Mouse (Mus musculus): ENCODE results near the gene Rnf103. TPM values are rescaled to one million over a fixed set of nuclear protein-coding genes. Genes with fewer than 3 reads are reported as not detected.

The Rnf103 gene
- polyA plus RNA-seq, 1 experiment from 2014 or later, result 13.6 TPM

GRCm38 (mm10) chr6:71530176-71530575 is 36.5 kb downstream of the Rnf103 start:
- Histone ChIP-seq H3K9me3 (ENCODE audit: control insufficient read depth, low read length) (no peaks in the 10 kb centered on the region), H3K4me1 (replicated peaks; ENCODE audit: control insufficient read depth, insufficient read depth, low read length) (no peaks in the 10 kb centered on the region), H3K4me3 (ENCODE audit: low read depth, low read length) (no peak overlapping the region), H3K36me3 (ENCODE audit: control insufficient read depth, insufficient read depth, low read length) (no peaks in the 10 kb centered on the region), H3K27ac (ENCODE audit: low read depth, low read length) (no peak overlapping the region), H3K27me3 (replicated peaks; ENCODE audit: control insufficient read depth, insufficient read depth, low read length) (no peaks in the 10 kb centered on the region), H3K4me2 (no peak overlapping the region), H3K9ac (ENCODE audit: low read depth, low read length) (no peak overlapping the region)
- no peak for ATAC-seq (replicated peaks; ENCODE audit: low FRiP score)
- no peak for DNase-seq (ENCODE audit: low spot score)
- 74% methylated on average over 8 of the region's 8 CpGs for WGBS

GRCm38 (mm10) chr6:71537286-71537685 is 43.6 kb downstream of the Rnf103 start:
- Histone ChIP-seq H3K4me3 (ENCODE audit: low read depth, low read length) (no peak overlapping the region), H3K9ac (ENCODE audit: low read depth, low read length) (no peak overlapping the region), H3K36me3 (ENCODE audit: control insufficient read depth, insufficient read depth, low read length) (no peaks in the 10 kb centered on the region), H3K4me2 (no peak overlapping the region), H3K27me3 (replicated peaks; ENCODE audit: control insufficient read depth, insufficient read depth, low read length) (no peaks in the 10 kb centered on the region), H3K4me1 (replicated peaks; ENCODE audit: control insufficient read depth, insufficient read depth, low read length) (no peaks in the 10 kb centered on the region), H3K27ac (ENCODE audit: low read depth, low read length) (no peak overlapping the region), H3K9me3 (ENCODE audit: control insufficient read depth, low read length) (no peaks in the 10 kb centered on the region)
- DNase-seq (ENCODE audit: low spot score), result no peak
- ATAC-seq (replicated peaks; ENCODE audit: low FRiP score), result no peak

DNA sequence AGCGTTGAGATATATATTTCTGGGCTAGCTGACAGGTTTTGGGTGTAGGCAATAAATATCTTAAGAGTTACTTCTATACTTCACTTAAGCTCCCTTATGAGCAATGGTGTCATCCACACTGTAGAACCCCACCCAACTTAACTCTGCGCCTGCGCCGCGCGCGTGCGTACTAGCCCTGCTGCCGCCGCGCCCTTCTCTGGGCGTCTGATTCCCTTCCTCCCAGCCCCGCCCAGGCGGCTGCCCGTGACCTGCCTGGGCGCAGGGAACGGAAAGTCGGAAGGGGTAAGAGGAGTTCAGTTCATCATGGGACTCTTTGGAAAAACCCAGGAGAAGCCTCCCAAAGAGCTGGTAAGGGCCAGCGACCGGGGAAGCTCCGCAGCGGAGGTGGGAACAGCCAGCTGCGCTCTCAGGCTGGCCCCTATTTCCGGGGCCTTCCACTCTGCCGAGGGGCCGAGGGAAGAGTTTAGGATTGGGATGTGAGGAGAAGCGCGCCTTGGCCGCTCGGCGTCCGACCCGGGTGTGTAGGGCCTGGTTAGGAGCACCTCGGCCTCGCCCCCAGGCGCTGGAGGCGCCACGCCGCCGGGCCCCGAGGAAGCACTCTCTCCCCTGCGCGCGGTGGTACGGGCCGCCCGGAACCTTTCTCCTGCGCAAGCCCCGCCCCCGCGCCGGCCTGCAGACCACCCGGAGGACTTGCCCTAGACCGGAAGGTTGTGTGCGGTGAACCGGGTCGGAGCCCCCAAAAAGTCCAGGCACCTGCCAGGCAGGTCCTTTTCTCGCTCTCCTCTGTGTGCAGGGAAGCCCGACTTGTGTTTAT is 50.2 kb downstream of the Rnf103 start, which contains the start of gene Chmp3:
Chmp3 (plus strand) TSS at position 112 of the 814 bp plus-strand sequence.
- H3K9ac ChIP-seq (ENCODE audit: low read depth, low read length), result peak within 1 kb of the TSS; percentile 96
- peak; percentile 96 for DNase-seq (ENCODE audit: low spot score)
- no peaks in the 10 kb centered on the region for H3K27me3 ChIP-seq (replicated peaks; ENCODE audit: control insufficient read depth, insufficient read depth, low read length)
- H3K9me3 ChIP-seq (ENCODE audit: control insufficient read depth, low read length), result no peaks in the 10 kb centered on the region
- under 1% methylated on average over 58 of the region's 59 CpGs for WGBS
- H3K4me2 ChIP-seq, result peak within 1 kb of the TSS; percentile 70
- peaks cover 3% of the 10 kb centered on the region for H3K4me1 ChIP-seq (replicated peaks; ENCODE audit: control insufficient read depth, insufficient read depth, low read length)
- peak; percentile 97 for ATAC-seq (replicated peaks; ENCODE audit: low FRiP score)
- peak within 1 kb of the TSS; percentile 96 for H3K27ac ChIP-seq (ENCODE audit: low read depth, low read length)
- peaks cover 5% of the 10 kb centered on the region; the same call in 1 of the 2 replicates for H3K36me3 ChIP-seq (ENCODE audit: control insufficient read depth, insufficient read depth, low read length)
- H3K4me3 ChIP-seq (ENCODE audit: low read depth, low read length), result peak within 1 kb of the TSS; percentile 82

- Histone ChIP-seq H3K4me1 (replicated peaks; ENCODE audit: control insufficient read depth, insufficient read depth, low read length) (no peaks in the 10 kb centered on the region), H3K27me3 (replicated peaks; ENCODE audit: control insufficient read depth, insufficient read depth, low read length) (no peaks in the 10 kb centered on the region), H3K36me3 (ENCODE audit: control insufficient read depth, insufficient read depth, low read length) (no peaks in the 10 kb centered on the region), H3K4me2 (no peak overlapping the region), H3K4me3 (ENCODE audit: low read depth, low read length) (no peak overlapping the region), H3K9ac (ENCODE audit: low read depth, low read length) (no peak overlapping the region), H3K9me3 (ENCODE audit: control insufficient read depth, low read length) (no peaks in the 10 kb centered on the region), H3K27ac (ENCODE audit: low read depth, low read length) (no peak overlapping the region)
- DNase-seq (ENCODE audit: low spot score), result no peak
- ATAC-seq (replicated peaks; ENCODE audit: low FRiP score), result no peak
- WGBS, result 71% methylated on average over 2 of the region's 2 CpGs
Observed at GRCm38 (mm10) chr6:71555507-71555951, 61.8 kb downstream of the Rnf103 start.

DNA sequence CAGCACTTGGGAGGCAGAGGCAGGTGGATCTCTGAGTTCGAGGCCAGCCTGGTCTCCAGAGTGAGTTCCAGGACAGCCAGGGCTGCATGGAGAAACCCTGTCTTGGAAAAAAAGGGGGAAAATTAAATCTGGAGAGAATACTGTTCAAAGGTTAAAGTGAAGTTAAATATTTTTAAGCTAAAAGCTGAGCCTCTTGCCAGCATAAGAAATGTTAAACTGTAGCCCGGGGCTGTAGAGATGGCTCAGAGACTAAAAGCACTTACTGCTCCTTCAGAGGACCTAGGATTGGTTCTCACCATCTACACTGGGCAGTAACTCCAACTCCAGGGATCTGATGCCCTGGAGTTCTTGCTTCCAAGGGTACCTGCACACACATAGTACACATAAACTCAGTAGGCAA is 63.1 kb downstream of the Rnf103 start:
- H3K27ac ChIP-seq (ENCODE audit: low read depth, low read length), result no peak overlapping the region
- ATAC-seq (replicated peaks; ENCODE audit: low FRiP score) (no peak), DNase-seq (ENCODE audit: low spot score) (no peak)
- H3K4me1 ChIP-seq (replicated peaks; ENCODE audit: control insufficient read depth, insufficient read depth, low read length), result no peaks in the 10 kb centered on the region
- no peaks in the 10 kb centered on the region; the same call in 1 of the 2 replicates for H3K36me3 ChIP-seq (ENCODE audit: control insufficient read depth, insufficient read depth, low read length)
- H3K9ac ChIP-seq (ENCODE audit: low read depth, low read length), result no peak overlapping the region
- H3K9me3 ChIP-seq (ENCODE audit: control insufficient read depth, low read length), result no peaks in the 10 kb centered on the region
- no peak overlapping the region for H3K4me2 ChIP-seq
- no peaks in the 10 kb centered on the region for H3K27me3 ChIP-seq (replicated peaks; ENCODE audit: control insufficient read depth, insufficient read depth, low read length)
- 90% methylated on average over 2 of the region's 2 CpGs for WGBS
- no peak overlapping the region for H3K4me3 ChIP-seq (ENCODE audit: low read depth, low read length)

Other genes with a start within 250 kb of the Rnf103 start
- 35.5 and 40.3 TPM in 2 replicates for gene Krcc1, start 222.2 kb upstream of the Rnf103 start, polyA plus RNA-seq (2014; fragmentation: Nextera tagmentation; extraction: Ambion mirVana)
- gene Smyd1, start 171.7 kb upstream of the Rnf103 start, polyA plus RNA-seq (2014; fragmentation: Nextera tagmentation; extraction: Ambion mirVana), result 1.4 and 1.6 TPM in 2 replicates
- gene Cd8b1, start 171.1 kb upstream of the Rnf103 start, polyA plus RNA-seq (2014; fragmentation: Nextera tagmentation; extraction: Ambion mirVana), result not detected in 2 replicates
- gene Cd8a, start 120.5 kb upstream of the Rnf103 start, polyA plus RNA-seq (2014; fragmentation: Nextera tagmentation; extraction: Ambion mirVana), result not detected in 2 replicates
- gene Rmnd5a, start 53.3 kb upstream of the Rnf103 start, polyA plus RNA-seq (2014; fragmentation: Nextera tagmentation; extraction: Ambion mirVana), result 9.4 and 10.0 TPM in 2 replicates
- 48.2 and 54.3 TPM in 2 replicates for gene Chmp3, start 49.9 kb downstream of the Rnf103 start, polyA plus RNA-seq (2014; fragmentation: Nextera tagmentation; extraction: Ambion mirVana)
- 28.9 and 31.6 TPM in 2 replicates for gene Kdm3a, start 139.1 kb downstream of the Rnf103 start, polyA plus RNA-seq (2014; fragmentation: Nextera tagmentation; extraction: Ambion mirVana)
- gene Reep1, start 213.7 kb downstream of the Rnf103 start, polyA plus RNA-seq (2014; fragmentation: Nextera tagmentation; extraction: Ambion mirVana), result 11.1 and 12.2 TPM in 2 replicates

Measured in liver, embryonic 11.5 days (tissue).